Mouse (Mus musculus): ENCODE data around the gene Txnrd1.

Gene Txnrd1

GRCm38 (mm10) chr10:82833926-82834325, at the start of gene Txnrd1:
Gene Txnrd1 (plus strand): TSS chr10:82833951.
- peak; percentile 24 for DNase-seq

GRCm38 (mm10) chr10:82789181-82789580, 44.6 kb upstream of the Txnrd1 start:
- no peak for DNase-seq

- no peak for DNase-seq
Measured at GRCm38 (mm10) chr10:82790504-82790903, 43.2 kb upstream of the Txnrd1 start.

GRCm38 (mm10) chr10:82791713-82792112, 42.0 kb upstream of the Txnrd1 start:
- no peak for DNase-seq

GRCm38 (mm10) chr10:82792311-82792710, 41.4 kb upstream of the Txnrd1 start:
- no peak for DNase-seq

GRCm38 (mm10) chr10:82795071-82795731, 38.5 kb upstream of the Txnrd1 start:
- peak; percentile 38 for DNase-seq

GRCm38 (mm10) chr10:82795767-82796166, 38.0 kb upstream of the Txnrd1 start:
- no peak for DNase-seq

GRCm38 (mm10) chr10:82796471-82797118, 37.2 kb upstream of the Txnrd1 start:
- no peak for DNase-seq

- DNase-seq: no peak
Measured at GRCm38 (mm10) chr10:82797119-82797491, 36.6 kb upstream of the Txnrd1 start.

- DNase-seq: no peak
Measured at GRCm38 (mm10) chr10:82798312-82798933, 35.3 kb upstream of the Txnrd1 start.

- DNase-seq: no peak
Measured at GRCm38 (mm10) chr10:82800094-82800493, 33.7 kb upstream of the Txnrd1 start.

- DNase-seq: no peak
Measured at GRCm38 (mm10) chr10:82804396-82804795, 29.4 kb upstream of the Txnrd1 start.

- DNase-seq: no peak
Measured at GRCm38 (mm10) chr10:82805111-82805510, 28.6 kb upstream of the Txnrd1 start.

GRCm38 (mm10) chr10:82806414-82806813, 27.3 kb upstream of the Txnrd1 start:
- DNase-seq: no peak

- peak; percentile 36 for DNase-seq
Measured at GRCm38 (mm10) chr10:82807238-82807637, 26.5 kb upstream of the Txnrd1 start.

- DNase-seq: peak; percentile 35
Measured at GRCm38 (mm10) chr10:82808155-82808554, 25.6 kb upstream of the Txnrd1 start.

GRCm38 (mm10) chr10:82808891-82809290, 24.9 kb upstream of the Txnrd1 start:
- no peak for DNase-seq

- DNase-seq: no peak
Measured at GRCm38 (mm10) chr10:82809352-82809751, 24.4 kb upstream of the Txnrd1 start.

GRCm38 (mm10) chr10:82811855-82812431, 21.8 kb upstream of the Txnrd1 start:
- DNase-seq: peak; percentile 91

- peak; percentile 76 for DNase-seq
Measured at GRCm38 (mm10) chr10:82814096-82814970, 19.4 kb upstream of the Txnrd1 start.

- DNase-seq: no peak
Measured at GRCm38 (mm10) chr10:82816441-82816840, 17.3 kb upstream of the Txnrd1 start.

- DNase-seq: peak; percentile 78
Measured at GRCm38 (mm10) chr10:82817514-82817913, 16.2 kb upstream of the Txnrd1 start.

- DNase-seq: peak; percentile 38
Measured at GRCm38 (mm10) chr10:82817936-82818335, 15.8 kb upstream of the Txnrd1 start.
